Mouse (Mus musculus): ENCODE results near the gene Ap2b1. TPM values are rescaled to one million over a fixed set of nuclear protein-coding genes. Genes with fewer than 3 reads are reported as not detected.

Gene Ap2b1
- polyA plus RNA-seq, 1 experiment from 2014 or later: 121 TPM

GRCm38 (mm10) chr11:83398724-83399123 lies 99.9 kb downstream of the Ap2b1 start:
- DNase-seq (ENCODE audit: low spot score, missing footprints) (no peak), ATAC-seq (ENCODE audit: low FRiP score) (no peak)
- H3K4me3 ChIP-seq (ENCODE audit: low read depth, low read length): no peak overlapping the region
- no peak overlapping the region for H3K27ac ChIP-seq (ENCODE audit: low read depth, low read length)
- H3K27me3 ChIP-seq (ENCODE audit: control insufficient read depth, insufficient read depth, low read length): no peaks in the 10 kb centered on the region
- no peak overlapping the region for H3K9ac ChIP-seq (ENCODE audit: low read length)
- WGBS: 85% methylated on average over 5 of the region's 5 CpGs
- H3K4me2 ChIP-seq: no peak overlapping the region
- no peaks in the 10 kb centered on the region for H3K9me3 ChIP-seq (ENCODE audit: control insufficient read depth, low read length)
- peaks cover 11% of the 10 kb centered on the region for H3K4me1 ChIP-seq (ENCODE audit: control insufficient read depth, insufficient read depth, low read length)
- H3K36me3 ChIP-seq (ENCODE audit: control insufficient read depth, insufficient read depth, low read length): peaks cover 12% of the 10 kb centered on the region

- no peak overlapping the region for H3K4me2 ChIP-seq
- no peak for DNase-seq (ENCODE audit: low spot score, missing footprints)
These were observed 105.0 kb downstream of the Ap2b1 start for GRCm38 (mm10) chr11:83403787-83404186.

DNA sequence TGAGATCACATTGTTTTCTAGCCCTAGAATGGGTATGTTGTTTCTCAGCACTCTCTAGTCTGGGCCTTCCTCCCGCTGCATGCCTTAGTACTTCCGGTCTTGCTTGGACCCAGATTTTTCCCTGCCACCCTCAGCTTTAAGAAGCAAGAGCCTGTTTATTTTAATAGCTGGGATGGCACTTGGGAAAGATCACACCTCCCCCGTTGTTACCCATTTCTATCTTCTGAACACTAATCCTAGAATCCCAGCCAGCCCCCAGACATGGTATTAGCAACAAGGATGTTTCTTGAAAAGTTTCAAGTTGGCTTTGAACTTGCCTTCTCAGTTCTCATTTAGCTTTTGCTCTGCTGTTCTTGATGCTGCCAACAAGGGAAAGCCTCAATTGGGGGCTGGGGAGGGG lies 107.6 kb downstream of the Ap2b1 start:
- no peaks in the 10 kb centered on the region for H3K9me3 ChIP-seq (ENCODE audit: control insufficient read depth, low read length)
- DNase-seq (ENCODE audit: low spot score, missing footprints) (no peak), ATAC-seq (ENCODE audit: low FRiP score) (no peak)
- 66% methylated on average over 3 of the region's 3 CpGs for WGBS
- H3K4me1 ChIP-seq (ENCODE audit: control insufficient read depth, insufficient read depth, low read length): peaks cover 9% of the 10 kb centered on the region
- no peak overlapping the region for H3K4me3 ChIP-seq (ENCODE audit: low read depth, low read length)
- H3K27ac ChIP-seq (ENCODE audit: low read depth, low read length): no peak overlapping the region
- H3K36me3 ChIP-seq (ENCODE audit: control insufficient read depth, insufficient read depth, low read length): no peaks in the 10 kb centered on the region
- no peaks in the 10 kb centered on the region for H3K27me3 ChIP-seq (ENCODE audit: control insufficient read depth, insufficient read depth, low read length)
- H3K9ac ChIP-seq (ENCODE audit: low read length): no peak overlapping the region
- no peak overlapping the region for H3K4me2 ChIP-seq

More at GRCm38 (mm10) chr11:83403787-83404186, 105.0 kb downstream of the Ap2b1 start:
- Histone ChIP-seq H3K36me3 (ENCODE audit: control insufficient read depth, insufficient read depth, low read length) (peaks cover 4% of the 10 kb centered on the region; the same call in 1 of the 2 replicates), H3K4me1 (ENCODE audit: control insufficient read depth, insufficient read depth, low read length) (no peaks in the 10 kb centered on the region), H3K9ac (ENCODE audit: low read length) (no peak overlapping the region), H3K27me3 (ENCODE audit: control insufficient read depth, insufficient read depth, low read length) (no peaks in the 10 kb centered on the region), H3K27ac (ENCODE audit: low read depth, low read length) (no peak overlapping the region), H3K4me3 (ENCODE audit: low read depth, low read length) (no peak overlapping the region), H3K9me3 (ENCODE audit: control insufficient read depth, low read length) (no peaks in the 10 kb centered on the region)
- no peak for ATAC-seq (ENCODE audit: low FRiP score)
- WGBS: 81% methylated on average over 7 of the region's 7 CpGs

DNA sequence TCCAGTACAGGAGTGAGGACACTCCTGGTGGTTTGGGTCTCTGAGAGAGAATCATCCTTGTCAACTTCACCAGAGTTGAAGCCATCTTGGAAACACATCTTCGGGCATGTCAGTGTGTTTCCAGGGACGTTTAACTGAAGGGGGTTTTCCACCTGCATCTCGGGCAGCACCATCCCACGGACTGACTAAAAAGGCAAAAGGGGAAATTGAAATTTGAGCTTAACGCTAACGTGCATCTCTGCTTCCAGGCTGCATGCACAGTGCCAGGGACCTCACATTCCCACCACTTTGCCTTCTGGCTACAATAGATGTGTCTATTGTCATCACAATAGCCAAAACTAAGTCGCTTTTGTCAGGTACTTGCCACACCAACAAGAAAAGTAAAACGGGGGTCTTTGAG lies 109.4 kb downstream of the Ap2b1 start:
- Histone ChIP-seq H3K27ac (ENCODE audit: low read depth, low read length) (no peak overlapping the region), H3K4me1 (ENCODE audit: control insufficient read depth, insufficient read depth, low read length) (peaks cover 9% of the 10 kb centered on the region), H3K9ac (ENCODE audit: low read length) (no peak overlapping the region), H3K9me3 (ENCODE audit: control insufficient read depth, low read length) (no peaks in the 10 kb centered on the region), H3K27me3 (ENCODE audit: control insufficient read depth, insufficient read depth, low read length) (no peaks in the 10 kb centered on the region), H3K4me3 (ENCODE audit: low read depth, low read length) (no peak overlapping the region), H3K36me3 (ENCODE audit: control insufficient read depth, insufficient read depth, low read length) (no peaks in the 10 kb centered on the region), H3K4me2 (no peak overlapping the region)
- ATAC-seq (ENCODE audit: low FRiP score) (no peak), DNase-seq (ENCODE audit: low spot score, missing footprints) (no peak)
- WGBS: 53% methylated on average over 8 of the region's 8 CpGs

GRCm38 (mm10) chr11:83409087-83409754 lies 110.4 kb downstream of the Ap2b1 start, which contains the start of gene Rasl10b:
Gene Rasl10b, plus strand, starts transcription at chr11:83409137.
- Histone ChIP-seq H3K4me2 (peak within 1 kb of the TSS; percentile 65), H3K36me3 (ENCODE audit: control insufficient read depth, insufficient read depth, low read length) (no peaks in the 10 kb centered on the region), H3K4me3 (ENCODE audit: low read depth, low read length) (peak within 1 kb of the TSS; percentile 87), H3K9me3 (ENCODE audit: control insufficient read depth, low read length) (no peaks in the 10 kb centered on the region), H3K9ac (ENCODE audit: low read length) (peak within 1 kb of the TSS; percentile 84), H3K27me3 (ENCODE audit: control insufficient read depth, insufficient read depth, low read length) (no peaks in the 10 kb centered on the region), H3K27ac (ENCODE audit: low read depth, low read length) (no peak within 1 kb of the TSS), H3K4me1 (ENCODE audit: control insufficient read depth, insufficient read depth, low read length) (peaks cover 9% of the 10 kb centered on the region)
- ATAC-seq (ENCODE audit: low FRiP score) (peak; percentile 82), DNase-seq (ENCODE audit: low spot score, missing footprints) (peak; percentile 95)
- WGBS: under 1% methylated on average over 41 of the region's 44 CpGs

- DNase-seq (ENCODE audit: low spot score, missing footprints) (peak; percentile 93), ATAC-seq (ENCODE audit: low FRiP score) (peak; percentile 70)
- Histone ChIP-seq H3K4me2 (peak overlapping the region; percentile 65), H3K27me3 (ENCODE audit: control insufficient read depth, insufficient read depth, low read length) (no peaks in the 10 kb centered on the region), H3K4me3 (ENCODE audit: low read depth, low read length) (peak overlapping the region; percentile 87), H3K9me3 (ENCODE audit: control insufficient read depth, low read length) (no peaks in the 10 kb centered on the region), H3K27ac (ENCODE audit: low read depth, low read length) (no peak overlapping the region), H3K36me3 (ENCODE audit: control insufficient read depth, insufficient read depth, low read length) (no peaks in the 10 kb centered on the region), H3K4me1 (ENCODE audit: control insufficient read depth, insufficient read depth, low read length) (peaks cover 9% of the 10 kb centered on the region), H3K9ac (ENCODE audit: low read length) (peak overlapping the region; percentile 84)
- WGBS: under 1% methylated on average over 30 of the region's 40 CpGs
These were observed 111.0 kb downstream of the Ap2b1 start for GRCm38 (mm10) chr11:83409792-83410291.

GRCm38 (mm10) chr11:83410510-83410909 lies 111.7 kb downstream of the Ap2b1 start:
- DNase-seq (ENCODE audit: low spot score, missing footprints): no peak
- peak overlapping the region; percentile 84; the same call in 1 of the 2 replicates for H3K9ac ChIP-seq (ENCODE audit: low read length)
- no peaks in the 10 kb centered on the region for H3K9me3 ChIP-seq (ENCODE audit: control insufficient read depth, low read length)
- 26% methylated on average over 6 of the region's 6 CpGs for WGBS
- no peaks in the 10 kb centered on the region for H3K36me3 ChIP-seq (ENCODE audit: control insufficient read depth, insufficient read depth, low read length)
- peaks cover 9% of the 10 kb centered on the region for H3K4me1 ChIP-seq (ENCODE audit: control insufficient read depth, insufficient read depth, low read length)
- no peaks in the 10 kb centered on the region for H3K27me3 ChIP-seq (ENCODE audit: control insufficient read depth, insufficient read depth, low read length)
- no peak for ATAC-seq (ENCODE audit: low FRiP score)
- H3K4me3 ChIP-seq (ENCODE audit: low read depth, low read length): peak overlapping the region; percentile 87
- peak overlapping the region; percentile 65 for H3K4me2 ChIP-seq
- no peak overlapping the region for H3K27ac ChIP-seq (ENCODE audit: low read depth, low read length)

DNA sequence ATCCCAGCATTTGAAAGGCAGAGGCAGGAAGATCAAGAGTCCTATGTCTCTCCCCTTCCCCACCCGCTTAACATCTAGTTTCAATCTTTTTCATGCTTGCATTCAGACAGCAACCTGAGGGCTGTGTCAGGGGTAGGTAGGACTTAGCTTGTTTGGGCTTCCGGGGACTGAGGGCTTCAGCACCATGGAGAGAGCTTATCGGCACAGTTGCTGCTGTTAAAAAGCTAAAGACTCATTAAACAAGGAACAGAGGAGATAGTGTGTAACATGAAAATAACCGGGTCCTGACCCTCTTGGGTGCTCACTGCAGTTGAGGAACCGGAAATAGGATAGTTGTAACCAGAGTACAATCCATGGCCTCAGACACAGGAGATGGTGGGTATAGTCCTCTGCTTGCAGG lies 118.3 kb downstream of the Ap2b1 start:
- Histone ChIP-seq H3K27me3 (ENCODE audit: control insufficient read depth, insufficient read depth, low read length) (peaks cover 27% of the 10 kb centered on the region), H3K36me3 (ENCODE audit: control insufficient read depth, insufficient read depth, low read length) (no peaks in the 10 kb centered on the region), H3K4me2 (no peak overlapping the region), H3K27ac (ENCODE audit: low read depth, low read length) (no peak overlapping the region), H3K4me1 (ENCODE audit: control insufficient read depth, insufficient read depth, low read length) (no peaks in the 10 kb centered on the region), H3K4me3 (ENCODE audit: low read depth, low read length) (no peak overlapping the region), H3K9me3 (ENCODE audit: control insufficient read depth, low read length) (no peaks in the 10 kb centered on the region), H3K9ac (ENCODE audit: low read length) (no peak overlapping the region)
- WGBS: 18% methylated on average over 5 of the region's 5 CpGs
- ATAC-seq (ENCODE audit: low FRiP score) (no peak), DNase-seq (ENCODE audit: low spot score, missing footprints) (peak; percentile 91)

DNA sequence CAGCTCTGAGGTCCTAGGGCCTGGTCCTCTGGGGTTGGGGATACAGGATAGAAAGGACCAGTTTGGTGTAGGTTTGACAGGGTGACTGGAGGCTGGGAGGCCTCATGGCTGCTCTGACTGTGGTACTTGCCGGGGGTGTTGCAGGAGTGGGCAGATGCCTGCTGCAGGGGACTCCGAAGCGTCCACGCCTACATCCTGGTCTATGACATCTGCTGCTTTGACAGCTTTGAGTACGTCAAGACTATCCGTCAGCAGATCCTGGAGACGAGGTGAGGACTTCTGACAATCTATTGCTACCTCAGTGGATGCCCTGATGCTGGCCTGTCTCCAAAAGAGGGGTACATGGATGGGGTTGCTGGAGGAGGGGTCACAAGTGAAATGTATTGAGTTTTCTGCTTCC lies 118.9 kb downstream of the Ap2b1 start:
- Histone ChIP-seq H3K4me1 (ENCODE audit: control insufficient read depth, insufficient read depth, low read length) (no peaks in the 10 kb centered on the region), H3K4me3 (ENCODE audit: low read depth, low read length) (no peak overlapping the region), H3K36me3 (ENCODE audit: control insufficient read depth, insufficient read depth, low read length) (no peaks in the 10 kb centered on the region), H3K4me2 (no peak overlapping the region), H3K9ac (ENCODE audit: low read length) (no peak overlapping the region), H3K27me3 (ENCODE audit: control insufficient read depth, insufficient read depth, low read length) (peaks cover 27% of the 10 kb centered on the region), H3K27ac (ENCODE audit: low read depth, low read length) (no peak overlapping the region), H3K9me3 (ENCODE audit: control insufficient read depth, low read length) (no peaks in the 10 kb centered on the region)
- 85% methylated on average over 7 of the region's 7 CpGs for WGBS
- no peak for ATAC-seq (ENCODE audit: low FRiP score)
- DNase-seq (ENCODE audit: low spot score, missing footprints): no peak
